Mouse (Mus musculus) forelimb bud, embryonic 11.5 days (tissue): ENCODE measurements around the gene Gm49387.

ENCODE experiments used
- DNase-seq: peaks from one replicate; pipeline ENCODE4 v3.0.0-alpha.2; 2012; ENCODE audit warnings: low read depth, low spot score

Gene Gm49387

DNA sequence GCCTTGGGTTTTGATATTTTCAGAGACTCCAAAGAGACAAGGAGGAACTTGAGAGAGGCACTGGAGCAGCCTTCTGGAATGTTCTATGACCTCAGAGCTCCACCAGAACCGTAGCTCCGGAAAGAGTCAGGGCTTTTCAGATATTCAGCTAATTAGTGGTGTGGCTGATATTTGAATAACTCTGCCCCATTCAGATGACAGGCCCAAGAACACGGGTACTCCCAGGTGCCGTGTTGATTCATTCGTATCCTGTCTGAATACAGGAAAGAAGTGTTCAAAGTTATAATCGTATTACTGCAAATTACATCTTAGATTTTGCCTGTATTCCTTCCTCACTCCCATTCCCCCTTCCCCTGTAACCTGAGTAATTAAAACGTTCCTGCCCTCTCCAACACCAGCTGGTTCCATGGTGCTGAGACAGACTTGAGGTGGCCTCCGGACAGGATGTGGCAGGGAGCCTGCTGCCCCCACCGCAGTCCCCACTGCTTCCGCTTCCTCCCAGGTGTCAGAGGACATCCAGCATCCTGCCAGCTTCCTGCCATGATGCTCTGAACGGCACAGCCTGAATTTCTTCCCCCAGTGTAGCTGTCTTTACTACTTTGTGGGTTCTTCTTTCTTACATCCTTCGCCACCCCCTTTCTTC, 109.1 kb downstream of the Gm49387 start:
- no peak for DNase-seq

DNA sequence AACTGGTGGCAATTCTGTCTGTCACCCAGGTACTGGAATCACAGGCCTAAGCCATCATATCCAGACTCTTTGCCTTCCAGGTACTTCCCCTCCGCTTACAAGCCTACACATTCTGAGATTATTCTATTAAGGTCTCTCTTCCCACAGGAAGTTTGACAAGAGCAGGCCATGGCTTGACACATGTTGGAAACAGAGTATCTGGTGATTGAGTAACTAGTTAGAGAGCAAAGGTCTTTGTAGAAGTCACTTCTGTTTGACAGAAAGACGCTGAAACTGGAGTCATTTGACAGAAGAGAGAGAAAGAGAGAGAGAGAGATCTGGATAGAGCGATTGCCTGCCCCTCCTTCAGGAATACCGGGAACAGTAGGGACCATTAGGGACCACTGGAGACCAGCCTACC, 109.8 kb downstream of the Gm49387 start:
- no peak for DNase-seq

DNA sequence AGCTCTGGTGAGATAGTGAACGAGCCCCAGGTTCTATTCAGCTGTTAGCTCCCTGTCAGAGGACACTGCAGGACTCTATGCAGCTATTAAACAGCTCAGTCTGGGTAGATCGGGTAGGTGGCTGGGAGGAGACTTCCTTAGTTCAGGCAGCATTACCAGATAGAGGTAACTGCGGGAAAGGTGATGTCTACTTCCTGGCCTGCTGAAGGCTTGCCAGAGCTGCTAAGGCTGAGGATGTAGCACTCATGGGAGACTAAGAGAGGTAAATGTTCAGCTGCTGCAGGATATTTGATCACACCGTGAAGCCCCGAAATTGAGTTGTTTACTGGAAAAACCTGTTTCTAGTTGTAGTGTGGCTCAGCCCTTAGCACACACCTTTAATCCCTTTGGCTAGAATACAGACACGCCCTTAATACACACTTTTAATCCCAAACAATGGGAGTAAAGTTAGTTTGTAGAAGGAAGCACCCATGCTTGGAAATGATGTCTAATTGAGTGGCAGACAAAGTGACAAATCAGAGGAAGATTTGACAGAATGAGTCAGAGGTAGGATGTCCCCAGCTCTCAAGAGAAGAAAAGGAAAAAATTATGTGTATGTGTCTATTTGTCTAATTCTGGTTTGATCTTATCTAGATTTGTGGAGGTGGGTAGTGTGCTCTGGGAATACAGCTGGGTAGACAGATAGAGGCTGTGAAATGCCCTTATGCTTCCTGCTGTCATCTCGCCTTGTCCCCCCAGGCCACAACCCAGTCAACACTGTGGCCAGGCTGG, 115.5 kb downstream of the Gm49387 start:
- no peak for DNase-seq

DNA sequence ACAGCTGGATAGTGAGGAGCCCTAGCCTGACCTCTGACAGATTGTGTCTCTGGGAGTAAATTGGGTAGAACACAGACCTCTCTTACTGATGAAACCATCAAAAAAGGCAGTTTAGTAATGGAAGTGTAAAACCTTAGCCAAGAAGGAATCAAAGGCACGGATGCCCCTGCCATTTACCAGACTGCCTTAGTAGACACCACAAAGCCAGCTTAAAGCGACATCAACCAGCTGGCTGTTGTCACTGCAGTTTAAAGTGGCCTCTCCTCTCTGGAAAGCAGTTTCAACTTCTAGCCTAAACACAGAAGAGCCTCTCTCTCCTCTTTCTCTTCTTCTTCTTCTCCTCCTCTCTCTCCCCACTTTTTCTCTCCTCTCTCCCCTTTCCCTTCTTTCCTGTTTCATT, 119.4 kb downstream of the Gm49387 start:
- DNase-seq = no peak

DNA sequence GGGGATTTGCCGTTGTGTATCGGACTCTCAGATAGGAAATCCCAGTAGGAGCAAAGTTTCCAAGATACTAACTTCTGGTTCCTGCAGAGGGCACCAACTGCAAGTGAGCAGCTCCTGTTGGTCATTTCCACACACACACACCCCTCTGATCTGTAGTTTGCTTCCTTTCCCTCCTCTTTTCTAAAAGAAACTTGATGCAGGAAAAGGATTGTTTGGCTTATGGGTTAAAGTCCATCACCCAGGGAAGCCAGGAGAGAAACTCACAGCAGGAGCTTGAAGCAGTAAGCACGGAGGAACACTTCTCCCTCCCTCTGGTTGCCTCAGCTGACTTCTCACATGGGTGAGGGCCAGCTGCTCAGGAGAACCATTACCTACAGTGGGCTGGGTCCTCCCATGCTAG, 121.5 kb downstream of the Gm49387 start:
- DNase-seq = no peak

DNA sequence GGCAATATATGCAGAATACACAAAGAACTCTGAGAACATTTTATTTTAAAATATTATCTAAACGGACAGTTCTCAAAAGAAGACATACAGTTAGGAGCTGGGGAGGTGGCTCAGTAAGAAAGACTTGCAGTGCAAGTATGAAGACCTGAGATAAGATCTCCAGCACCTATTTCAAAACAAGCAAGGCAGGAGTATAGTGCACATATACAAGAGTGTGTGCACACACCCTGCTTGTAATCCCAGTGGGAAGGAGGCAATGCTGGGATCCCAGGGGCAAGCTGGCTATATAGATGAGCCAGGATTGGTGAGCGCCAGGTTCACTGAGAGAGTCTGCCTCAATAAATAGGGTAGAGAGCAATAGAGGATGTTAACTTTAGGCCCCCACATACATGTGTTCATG, 124.8 kb downstream of the Gm49387 start:
- DNase-seq = no peak

DNA sequence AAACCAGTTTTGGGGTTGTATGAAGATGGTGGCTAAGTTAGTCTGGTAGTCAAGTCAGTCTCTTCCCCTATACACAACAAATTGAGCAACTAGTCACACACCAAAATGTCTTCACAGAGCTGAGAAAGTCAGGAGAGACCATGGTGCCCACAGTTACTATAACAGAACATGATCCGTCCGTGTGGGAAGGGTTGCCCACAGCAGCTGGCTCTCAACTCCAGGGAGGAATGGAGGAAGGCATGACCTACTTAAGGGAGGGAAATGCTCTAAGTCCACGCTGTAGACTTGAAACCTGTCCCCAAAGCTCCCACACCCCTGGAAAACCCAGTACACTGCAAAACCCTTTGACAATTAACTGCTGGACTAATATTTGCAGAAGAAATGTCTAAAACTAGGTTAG, 130.4 kb downstream of the Gm49387 start:
- no peak for DNase-seq

DNA sequence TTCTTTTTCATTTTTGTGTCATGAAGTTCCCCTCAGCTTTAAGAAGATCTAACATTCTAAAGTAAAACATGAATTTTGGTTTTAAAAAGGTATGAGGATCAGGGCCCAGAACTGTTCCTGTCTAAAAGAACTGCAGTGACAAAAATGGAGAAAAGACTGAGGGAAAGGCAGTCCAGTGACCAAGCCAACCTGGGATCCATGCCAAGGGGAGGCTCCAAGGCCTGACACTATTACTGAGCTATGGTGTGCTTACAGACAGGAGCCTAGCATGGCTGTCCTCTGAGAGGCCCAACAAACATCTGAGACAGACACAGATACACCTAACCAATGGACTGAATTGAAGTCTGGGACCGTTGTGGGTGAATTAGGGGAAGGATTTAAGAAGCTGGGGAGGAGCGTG, 130.8 kb downstream of the Gm49387 start:
- DNase-seq = no peak

DNA sequence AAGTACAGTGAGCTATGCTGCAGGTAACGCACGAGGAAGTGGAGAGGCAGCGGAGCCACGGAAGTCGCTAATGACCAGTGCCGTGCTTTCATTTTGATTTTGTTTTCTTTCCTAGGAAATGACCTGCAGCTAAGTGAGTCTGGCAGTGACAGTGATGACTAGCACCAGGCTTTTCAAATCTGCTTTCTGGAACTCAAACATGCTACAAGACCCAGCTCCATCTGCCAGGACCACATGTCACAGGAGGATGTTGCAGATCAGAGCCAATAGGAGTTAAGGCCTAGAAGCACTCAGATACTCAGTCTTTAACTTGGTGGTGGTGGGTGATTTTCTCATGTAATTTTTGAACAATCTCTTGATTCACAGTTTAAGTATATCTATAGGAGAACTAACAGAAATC, 134.2 kb downstream of the Gm49387 start:
- DNase-seq = no peak

DNA sequence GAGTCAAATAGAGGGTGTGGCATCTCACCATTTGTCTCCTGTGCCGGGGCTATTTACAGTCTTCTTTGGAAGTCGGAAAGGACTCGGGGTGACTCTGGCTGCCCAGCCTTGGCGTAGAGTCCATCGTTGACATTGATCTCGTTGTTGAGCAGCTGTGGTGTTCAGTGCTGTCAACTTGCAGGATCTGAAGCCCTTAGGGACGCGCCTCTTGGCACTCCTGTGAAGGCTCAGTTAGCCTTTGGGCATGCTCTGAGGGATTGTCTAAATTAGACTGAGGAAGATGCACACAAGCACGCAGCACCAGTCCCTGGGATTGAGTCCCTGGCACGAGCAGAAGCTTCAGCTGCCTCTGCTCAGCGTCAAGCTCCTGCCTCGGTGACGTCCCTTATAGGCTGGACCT, 137.3 kb downstream of the Gm49387 start:
- DNase-seq = no peak
